Mouse (Mus musculus): ENCODE results near the gene Cirbp.

Gene Cirbp

GRCm38 (mm10) chr10:80138553-80139438 is 27.0 kb upstream of the Cirbp start, which contains the start of gene Atp5d:
Gene Atp5d, plus strand, starts transcription at chr10:80138632.
- DNase-seq: peak; percentile 65 to 73

- DNase-seq: no peak
These were observed 26.4 kb upstream of the Cirbp start for GRCm38 (mm10) chr10:80139439-80139775.

- no peak for DNase-seq
These were observed 25.7 kb upstream of the Cirbp start for GRCm38 (mm10) chr10:80139975-80140665.

GRCm38 (mm10) chr10:80140666-80141035 is 25.1 kb upstream of the Cirbp start, which contains the start of gene Cbarp:
Gene Cbarp, minus strand, starts transcription at chr10:80140835.
- no peak for DNase-seq

- peak; percentile 94 to 98 for DNase-seq
These were observed 24.5 kb upstream of the Cirbp start for GRCm38 (mm10) chr10:80141243-80141642.

- peak; percentile 86 to 93 for DNase-seq
These were observed 23.8 kb upstream of the Cirbp start for GRCm38 (mm10) chr10:80141786-80142529.

GRCm38 (mm10) chr10:80142530-80142925 is 23.3 kb upstream of the Cirbp start:
- DNase-seq: no peak

GRCm38 (mm10) chr10:80143664-80144063 is 22.1 kb upstream of the Cirbp start:
- DNase-seq: no peak

- peak in 1 of 2 experiments; percentile 32 for DNase-seq
These were observed 21.6 kb upstream of the Cirbp start for GRCm38 (mm10) chr10:80144159-80144558.

- peak; percentile 76 to 80 for DNase-seq
These were observed 20.6 kb upstream of the Cirbp start for GRCm38 (mm10) chr10:80144864-80145838.

- peak in 1 of 2 experiments; percentile 56 for DNase-seq
These were observed 19.9 kb upstream of the Cirbp start for GRCm38 (mm10) chr10:80145896-80146295.

- DNase-seq: peak in 1 of 2 experiments; percentile 34
These were observed 19.2 kb upstream of the Cirbp start for GRCm38 (mm10) chr10:80146568-80147011.

GRCm38 (mm10) chr10:80147146-80147718 is 18.6 kb upstream of the Cirbp start:
- DNase-seq: peak in 1 of 2 experiments; percentile 33

GRCm38 (mm10) chr10:80147719-80148601 is 17.8 kb upstream of the Cirbp start, which contains the start of gene Midn:
Gene Midn, plus strand, starts transcription at chr10:80148272.
- DNase-seq: peak; percentile 80 to 82

GRCm38 (mm10) chr10:80148610-80149290 is 17.0 kb upstream of the Cirbp start:
- DNase-seq: peak; percentile 94 to 96

- DNase-seq: peak; percentile 96 to 99
These were observed 16.2 kb upstream of the Cirbp start for GRCm38 (mm10) chr10:80149291-80150225.

GRCm38 (mm10) chr10:80150226-80151210 is 15.3 kb upstream of the Cirbp start:
- DNase-seq: peak; percentile 84 to 89

Measured in thymus, postnatal 36 days (tissue).